Mouse (Mus musculus) splenic B cell, adult 2 months (primary cell): Measurements from ENCODE around the gene Lin7b.

Experiments
- DNase-seq: peaks from one replicate; pipeline ENCODE4 v3.0.0-alpha.2; 2011; ENCODE audit warnings: low read depth, low spot score
- H3K27me3 ChIP-seq: 2 replicates; pipeline ENCODE4 v1.6.1; 2012; ENCODE audit warnings: mild to moderate bottlenecking, low read length, moderate library complexity, mixed read lengths; ENCODE audit not compliant: control insufficient read depth, poor library complexity, insufficient read depth, severe bottlenecking
- H3K36me3 ChIP-seq: 2 replicates; pipeline ENCODE4 v1.6.1; 2012; ENCODE audit warnings: mild to moderate bottlenecking, low read length, moderate library complexity, mixed read lengths; ENCODE audit not compliant: control insufficient read depth, poor library complexity, insufficient read depth, severe bottlenecking

The Lin7b gene

DNA sequence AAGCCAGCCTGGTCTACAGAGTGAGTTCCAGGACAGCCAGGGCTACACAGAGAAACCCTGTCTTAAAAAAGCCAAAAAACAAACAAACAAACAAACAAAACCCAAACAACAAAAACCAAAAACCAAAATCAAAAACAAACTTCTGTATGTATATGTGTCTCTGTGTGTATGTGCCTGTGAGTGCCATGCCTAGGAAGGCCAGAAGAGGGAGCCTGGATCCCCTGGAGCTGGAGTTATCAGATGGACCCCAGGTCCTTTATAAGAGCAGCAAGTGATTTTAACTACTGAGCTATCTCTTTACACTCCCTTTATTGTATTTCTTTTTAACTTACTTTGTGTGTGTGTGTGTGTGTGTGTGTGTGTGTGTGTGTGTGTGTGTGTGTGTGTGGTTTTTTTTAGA, 44.6 kb downstream of the Lin7b start:
- DNase-seq, result no peak
- Histone ChIP-seq H3K27me3 (no peaks in the 10 kb centered on the region), H3K36me3 (no peaks in the 10 kb centered on the region)

DNA sequence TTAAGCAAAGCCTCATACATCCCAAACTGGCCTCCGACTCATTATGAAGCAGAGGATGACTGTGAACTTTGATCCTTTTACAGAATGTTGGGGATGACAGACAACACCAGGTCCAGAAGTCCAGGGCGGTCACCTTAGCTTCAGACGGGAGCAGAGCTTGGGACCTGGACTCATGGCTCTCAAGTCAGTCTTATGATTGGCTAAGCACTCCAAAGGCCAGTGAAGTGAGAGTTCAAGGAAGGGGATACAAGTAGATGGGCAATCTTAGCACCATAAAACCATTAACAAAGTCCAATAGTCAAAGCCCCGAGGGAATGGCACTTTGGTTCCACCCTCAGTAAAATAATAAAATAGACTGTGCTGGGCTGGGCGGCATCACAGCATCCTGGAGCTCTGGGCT, 47.3 kb downstream of the Lin7b start:
- no peaks in the 10 kb centered on the region for H3K36me3 ChIP-seq
- no peaks in the 10 kb centered on the region for H3K27me3 ChIP-seq
- DNase-seq, result no peak

DNA sequence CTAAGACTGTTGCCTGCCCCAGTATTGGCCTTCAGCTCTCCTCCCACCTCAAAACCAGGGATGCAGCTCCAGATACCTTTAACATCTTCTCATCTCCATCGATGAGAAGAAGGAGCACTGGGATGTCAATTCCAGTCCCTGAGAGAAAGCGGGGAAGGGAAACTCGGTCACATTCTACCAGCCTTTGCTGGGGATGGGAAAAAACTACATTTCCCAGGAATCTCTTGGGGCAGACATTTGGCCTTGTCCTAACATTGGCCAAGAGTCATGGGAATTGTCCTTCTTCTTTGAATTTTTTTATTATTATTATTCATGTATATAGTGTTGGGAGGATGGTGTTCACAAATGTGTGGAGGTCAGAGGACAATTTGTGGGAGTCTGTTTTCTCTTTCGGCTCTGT, 48.1 kb downstream of the Lin7b start:
- H3K36me3 ChIP-seq, result no peaks in the 10 kb centered on the region
- no peak for DNase-seq
- no peaks in the 10 kb centered on the region for H3K27me3 ChIP-seq
